Mouse (Mus musculus) frontal cortex, postnatal 10 days (tissue): Measurements from ENCODE around the gene Nos1.
A peak's percentile ranks its signal among the peaks of the same experiment; 100 is the strongest.

Experiments
- DNase-seq, 2 experiments: peaks; one replicate each; pipeline ENCODE4 v3.0.0; 2022; ENCODE audit warnings: low spot score in 2 of 2, mixed read lengths in 1 of 2

Gene Nos1

GRCm38 (mm10) chr5:117780681-117781080, at the start of gene Nos1:
Gene Nos1, plus strand, starts transcription at chr5:117781032.
- no peak for DNase-seq

GRCm38 (mm10) chr5:117731311-117731710, 49.5 kb upstream of the Nos1 start:
- no peak for DNase-seq

GRCm38 (mm10) chr5:117744654-117745178, 36.1 kb upstream of the Nos1 start:
- DNase-seq, result no peak

- DNase-seq, result no peak
Observed at GRCm38 (mm10) chr5:117749353-117749752, 31.5 kb upstream of the Nos1 start.

- DNase-seq, result no peak
Observed at GRCm38 (mm10) chr5:117757696-117758482, 22.9 kb upstream of the Nos1 start.

- no peak for DNase-seq
Observed at GRCm38 (mm10) chr5:117761181-117761832, 19.5 kb upstream of the Nos1 start.

- DNase-seq, result no peak
Observed at GRCm38 (mm10) chr5:117764496-117764895, 16.3 kb upstream of the Nos1 start.

GRCm38 (mm10) chr5:117779175-117779574, 1.7 kb upstream of the Nos1 start:
- no peak for DNase-seq

- no peak for DNase-seq
Observed at GRCm38 (mm10) chr5:117781178-117781577, 346 bp downstream of the Nos1 start.

- no peak for DNase-seq
Observed at GRCm38 (mm10) chr5:117790071-117790470, 9.2 kb downstream of the Nos1 start.

- no peak for DNase-seq
Observed at GRCm38 (mm10) chr5:117791875-117792274, 11.0 kb downstream of the Nos1 start.

- no peak for DNase-seq
Observed at GRCm38 (mm10) chr5:117800849-117801248, 20.0 kb downstream of the Nos1 start.

- DNase-seq, result no peak
Observed at GRCm38 (mm10) chr5:117802071-117802521, 21.3 kb downstream of the Nos1 start.

GRCm38 (mm10) chr5:117803551-117803950, 22.7 kb downstream of the Nos1 start:
- no peak for DNase-seq

- DNase-seq, result no peak
Observed at GRCm38 (mm10) chr5:117810930-117811329, 30.1 kb downstream of the Nos1 start.

- no peak for DNase-seq
Observed at GRCm38 (mm10) chr5:117818800-117819199, 38.0 kb downstream of the Nos1 start.

- DNase-seq, result no peak
Observed at GRCm38 (mm10) chr5:117820445-117820844, 39.6 kb downstream of the Nos1 start.

- no peak for DNase-seq
Observed at GRCm38 (mm10) chr5:117823811-117824210, 43.0 kb downstream of the Nos1 start.

- DNase-seq, result no peak
Observed at GRCm38 (mm10) chr5:117824486-117824885, 43.7 kb downstream of the Nos1 start.

GRCm38 (mm10) chr5:117825336-117825735, 44.5 kb downstream of the Nos1 start:
- DNase-seq, result no peak

- no peak for DNase-seq
Observed at GRCm38 (mm10) chr5:117827366-117827765, 46.5 kb downstream of the Nos1 start.

GRCm38 (mm10) chr5:117836930-117837329, 56.1 kb downstream of the Nos1 start:
- peak; percentile 21 to 67 for DNase-seq

GRCm38 (mm10) chr5:117837731-117838130, 56.9 kb downstream of the Nos1 start:
- no peak for DNase-seq
